Mouse (Mus musculus) heart, embryonic 15.5 days (tissue): Measurements from ENCODE around the gene Lcp1. TPM values are rescaled to one million over a fixed set of nuclear protein-coding genes. Genes with fewer than 3 reads are reported as not detected.

Source experiments
- microRNA-seq: library from miRNA; unstranded; fragments of <30 nt; microRNA quantifications from one replicate; pipeline ENCODE4, GENCODE M21; 2016
- polyA plus RNA-seq: library from polyadenylated mRNA; unstranded; fragments of >200 nt; fragmentation: Nextera tagmentation; extraction: Ambion mirVana; gene quantifications from 2 replicates; pipeline ENCODE4 v1.2.1, GENCODE M21; 2015

Lcp1 gene
- polyA plus RNA-seq, 1 experiment from 2014 or later: 20.6 TPM

Small RNAs within 50 kb of the gene (microRNA-seq; reads per million reads assigned to microRNA genes)
- not detected for gene Gm44482

Other genes starting within 250 kb of the Lcp1 start
- gene Lrch1, start 183.2 kb upstream of the Lcp1 start, polyA plus RNA-seq: 10.9 and 12.6 TPM in 2 replicates
- gene Rubcnl, start 115.1 kb upstream of the Lcp1 start, polyA plus RNA-seq: 1.8 TPM in 2 replicates
- gene Lrrc63, start 220 bp upstream of the Lcp1 start, polyA plus RNA-seq: not detected in 2 replicates
- gene Cpb2, start 111.2 kb downstream of the Lcp1 start, polyA plus RNA-seq: 0.11 and 0.80 TPM in 2 replicates
- gene Zc3h13, start 153.3 kb downstream of the Lcp1 start, polyA plus RNA-seq: 19.2 and 22.9 TPM in 2 replicates